Mouse (Mus musculus) liver, adult 2 months (tissue): ENCODE measurements around the gene Rassf5. TPM values are rescaled to one million over a fixed set of nuclear protein-coding genes. Genes with fewer than 3 reads are reported as not detected.

ENCODE experiments used
- DNase-seq: peaks from one replicate; pipeline ENCODE4 v3.0.0-alpha.2; 2011; ENCODE audit warnings: low read depth, low spot score; ENCODE audit errors: extremely low read depth
- H3K27ac ChIP-seq: fragments of 200-500 bp; replicated peaks from 2 replicates; pipeline ENCODE4 v1.5.1; 2012; ENCODE audit warnings: low read depth, mild to moderate bottlenecking, control low read depth, inconsistent platforms, low read length; ENCODE audit not compliant: insufficient read depth
- H3K27me3 ChIP-seq: fragments of 200-500 bp; 2 replicates; pipeline ENCODE4 v1.6.1; 2012; ENCODE audit warnings: mild to moderate bottlenecking, moderate library complexity, low read length, inconsistent platforms; ENCODE audit not compliant: control insufficient read depth, insufficient read depth
- H3K36me3 ChIP-seq: fragments of 200-500 bp; 2 replicates; pipeline ENCODE4 v1.6.1; 2012; ENCODE audit warnings: low read length, inconsistent platforms; ENCODE audit not compliant: control insufficient read depth, insufficient read depth
- H3K4me1 ChIP-seq: fragments of 200-500 bp; 2 replicates; pipeline ENCODE4 v1.6.1; 2011; ENCODE audit warnings: low read length; ENCODE audit not compliant: control insufficient read depth, insufficient read depth
- H3K4me3 ChIP-seq: fragments of 200-500 bp; 2 replicates; pipeline ENCODE4 v1.5.1; 2011; ENCODE audit warnings: low read depth, mild to moderate bottlenecking, control low read depth, low read length, moderate library complexity; ENCODE audit not compliant: insufficient read depth
- H3K79me2 ChIP-seq: fragments of 200-500 bp; 2 replicates; pipeline ENCODE4 v1.6.1; 2012; ENCODE audit warnings: inconsistent platforms, mild to moderate bottlenecking, low read length, moderate library complexity; ENCODE audit not compliant: control insufficient read depth, insufficient read depth
- H3K9ac ChIP-seq: fragments of 200-500 bp; 2 replicates; pipeline ENCODE4 v1.6.1; 2012; ENCODE audit warnings: low read depth, mild to moderate bottlenecking, control low read depth, inconsistent platforms, low read length
- CTCF ChIP-seq: fragments of 200-500 bp; IDR thresholded peaks from 2 replicates; pipeline ENCODE4 v1.5.1; 2011; ENCODE audit warnings: low read depth, low read length, control low read depth
- POLR2A ChIP-seq: fragments of 200-500 bp; IDR thresholded peaks from 2 replicates; pipeline ENCODE4 v1.6.1; 2011; ENCODE audit warnings: low read length, control low read depth; ENCODE audit not compliant: insufficient read depth; ENCODE audit errors: extremely low read depth
- WGBS: fragments of 180-500 bp; shearing (Covaris S2); methylation state at CpG from one replicate; pipeline ENCODE4 v1.1.7; 2018; 5-methylcytosine and 5-hydroxymethylcytosine counted together
- polyA plus RNA-seq: library from polyadenylated mRNA; depleted of rRNA; stranded (reverse); fragments of >200 nt; gene quantifications from 2 replicates; pipeline ENCODE4 v1.2.3, GENCODE M21; 2012; rRNA removed
- total RNA-seq: library from RNA; depleted of rRNA; stranded (reverse); fragments of >200 nt; gene quantifications from 2 replicates; pipeline ENCODE4 v1.2.3, GENCODE M21; 2014; rRNA removed

Rassf5 gene
- total RNA-seq (3.4 and 5.6 TPM in 2 replicates), polyA plus RNA-seq (6.1 and 8.4 TPM in 2 replicates)

DNA sequence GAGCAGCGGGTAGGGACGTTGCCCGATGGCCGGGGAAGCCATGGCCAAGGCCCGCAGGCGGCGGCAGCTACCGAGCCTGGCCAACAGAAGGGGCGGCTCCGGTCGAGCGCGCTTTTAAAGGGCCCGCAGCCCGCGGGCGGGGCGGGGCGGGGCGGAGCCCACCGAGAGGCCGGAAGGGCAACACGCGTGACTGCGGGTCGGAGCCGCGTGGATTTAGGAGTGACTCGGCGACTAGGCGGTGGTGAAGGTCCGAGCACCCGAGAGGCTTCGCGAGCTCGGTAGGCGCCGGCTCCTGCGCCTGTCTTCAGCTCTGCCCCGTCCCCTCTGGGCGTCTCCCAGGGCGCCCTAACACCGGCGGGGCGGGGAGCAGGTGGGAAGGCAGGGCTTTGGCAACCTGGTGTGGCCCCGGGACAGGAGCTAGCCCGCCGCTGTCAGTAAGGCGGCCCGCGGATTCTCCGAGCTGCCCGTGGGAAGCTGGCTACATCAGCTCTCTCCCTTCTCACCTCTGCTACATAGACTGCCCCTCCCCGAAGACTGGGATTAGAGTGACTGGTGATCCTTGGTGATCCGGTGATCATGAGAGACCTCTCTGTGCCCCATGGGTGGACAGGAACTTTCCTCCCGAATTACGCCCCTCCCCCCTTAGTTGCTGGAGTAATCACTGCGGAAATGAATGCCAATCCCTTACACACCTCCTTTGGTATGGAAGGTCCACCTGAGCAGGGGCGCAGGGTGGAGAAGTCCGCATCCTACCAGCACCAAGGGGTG lies at the start of gene Rassf5:
TSS of gene Rassf5 (minus strand) at position 170 of the 768 bp plus-strand sequence.
- H3K27me3 ChIP-seq, result no peaks in the 10 kb centered on the region
- H3K9ac ChIP-seq, result peak within 1 kb of the TSS; percentile 89
- no peaks in the 10 kb centered on the region for H3K36me3 ChIP-seq
- peak; percentile 68 for DNase-seq
- peak within 1 kb of the TSS; percentile 91 for H3K4me3 ChIP-seq
- WGBS, result under 1% methylated on average over 60 of the region's 60 CpGs
- H3K27ac ChIP-seq, result peak within 1 kb of the TSS; percentile 95
- H3K4me1 ChIP-seq, result peaks cover 20% of the 10 kb centered on the region
- H3K79me2 ChIP-seq, result peaks cover 17% of the 10 kb centered on the region; the same call in 1 of the 2 replicates
- TF ChIP-seq CTCF (no peak), POLR2A (peak; percentile 94)

- no peaks in the 10 kb centered on the region for H3K4me1 ChIP-seq
- TF ChIP-seq CTCF (no peak), POLR2A (no peak)
- H3K4me3 ChIP-seq, result no peak overlapping the region
- 75% methylated on average over 2 of the region's 2 CpGs for WGBS
- no peaks in the 10 kb centered on the region for H3K79me2 ChIP-seq
- no peak overlapping the region for H3K27ac ChIP-seq
- H3K9ac ChIP-seq, result no peak overlapping the region
- peaks cover 12% of the 10 kb centered on the region for H3K36me3 ChIP-seq
- DNase-seq, result no peak
- no peaks in the 10 kb centered on the region for H3K27me3 ChIP-seq
Measured at GRCm38 (mm10) chr1:131293922-131294250, 48.8 kb upstream of the Rassf5 start.

- Histone ChIP-seq H3K4me3 (no peak overlapping the region), H3K9ac (no peak overlapping the region), H3K27ac (no peak overlapping the region), H3K27me3 (no peaks in the 10 kb centered on the region), H3K79me2 (no peaks in the 10 kb centered on the region), H3K4me1 (peaks cover 2% of the 10 kb centered on the region), H3K36me3 (peaks cover 12% of the 10 kb centered on the region)
- 93% methylated on average over 4 of the region's 4 CpGs for WGBS
- DNase-seq, result no peak
- TF ChIP-seq POLR2A (no peak), CTCF (no peak)
Measured at GRCm38 (mm10) chr1:131293221-131293921, 48.3 kb upstream of the Rassf5 start.

GRCm38 (mm10) chr1:131290648-131291047 lies 45.6 kb upstream of the Rassf5 start:
- Histone ChIP-seq H3K79me2 (no peaks in the 10 kb centered on the region), H3K4me1 (peaks cover 11% of the 10 kb centered on the region), H3K4me3 (no peak overlapping the region), H3K27ac (no peak overlapping the region), H3K36me3 (peaks cover 9% of the 10 kb centered on the region), H3K27me3 (no peaks in the 10 kb centered on the region), H3K9ac (no peak overlapping the region)
- TF ChIP-seq CTCF, result peak; percentile 57
- no peak for TF ChIP-seq POLR2A
- WGBS, result 52% methylated on average over 2 of the region's 2 CpGs
- DNase-seq, result peak; percentile 50

DNA sequence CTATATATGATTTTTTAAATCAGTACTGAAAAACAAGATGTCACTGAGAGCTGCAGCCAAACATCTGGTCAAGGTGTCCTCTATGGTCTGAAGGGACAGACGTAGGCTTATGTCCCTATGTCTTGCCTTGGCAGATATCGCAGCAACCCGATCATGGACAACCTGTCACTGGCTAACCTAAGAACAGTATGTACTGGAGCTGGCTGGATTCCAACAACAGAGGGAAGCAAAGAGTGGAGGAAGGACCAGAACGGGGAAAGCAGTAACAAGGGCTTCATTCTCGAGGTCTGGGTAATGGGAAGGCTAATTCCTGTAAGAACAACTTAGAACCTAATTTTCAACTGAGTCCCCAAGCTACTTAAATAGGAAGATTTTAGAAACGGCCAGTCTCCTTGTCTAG lies 43.9 kb upstream of the Rassf5 start:
- 68% methylated on average over 6 of the region's 6 CpGs for WGBS
- Histone ChIP-seq H3K4me3 (no peak overlapping the region), H3K9ac (no peak overlapping the region), H3K27ac (no peak overlapping the region), H3K36me3 (peaks cover 6% of the 10 kb centered on the region; the same call in 1 of the 2 replicates), H3K4me1 (peaks cover 13% of the 10 kb centered on the region), H3K27me3 (no peaks in the 10 kb centered on the region), H3K79me2 (no peaks in the 10 kb centered on the region)
- no peak for DNase-seq
- no peak for TF ChIP-seq CTCF
- TF ChIP-seq POLR2A, result no peak

- 53% methylated on average over 2 of the region's 2 CpGs for WGBS
- Histone ChIP-seq H3K27me3 (no peaks in the 10 kb centered on the region), H3K27ac (0 out of 2 replicates have a peak overlapping the region, but pooled peaks have one; percentile 15)
Measured at GRCm38 (mm10) chr1:131287267-131287666, 42.2 kb upstream of the Rassf5 start.

More at GRCm38 (mm10) chr1:131287267-131287666, 42.2 kb upstream of the Rassf5 start:
- TF ChIP-seq CTCF (no peak), POLR2A (no peak)
- no peaks in the 10 kb centered on the region for H3K79me2 ChIP-seq
- H3K36me3 ChIP-seq, result peaks cover 4% of the 10 kb centered on the region; the same call in 1 of the 2 replicates
- H3K4me1 ChIP-seq, result peaks cover 15% of the 10 kb centered on the region
- DNase-seq, result no peak
- no peak overlapping the region for H3K4me3 ChIP-seq
- no peak overlapping the region for H3K9ac ChIP-seq
